Mouse (Mus musculus): Measurements from ENCODE around the gene Tnfsf15. TPM values are rescaled to one million over a fixed set of nuclear protein-coding genes. Genes with fewer than 3 reads are reported as not detected.

The Tnfsf15 gene
- polyA plus RNA-seq, 1 experiment from 2014 or later, result not detected

GRCm38 (mm10) chr4:63745271-63745670 is 358 bp upstream of the Tnfsf15 start:
- WGBS, result 76% methylated on average over 6 of the region's 6 CpGs
- no peak overlapping the region for H3K27ac ChIP-seq (ENCODE audit: low read depth, low read length)
- H3K9ac ChIP-seq (ENCODE audit: low read length), result no peak overlapping the region
- no peak for ATAC-seq (ENCODE audit: low FRiP score)
- H3K36me3 ChIP-seq (ENCODE audit: control insufficient read depth, insufficient read depth, low read length), result no peaks in the 10 kb centered on the region
- H3K27me3 ChIP-seq (ENCODE audit: control insufficient read depth, insufficient read depth, low read length), result no peaks in the 10 kb centered on the region
- H3K4me3 ChIP-seq (ENCODE audit: low read depth, low read length), result no peak overlapping the region
- no peak overlapping the region for H3K4me2 ChIP-seq
- DNase-seq (ENCODE audit: low spot score, missing footprints), result no peak
- 0 out of 2 replicates have a peak, but pooled peaks cover 4% of the 10 kb centered on the region for H3K4me1 ChIP-seq (ENCODE audit: control insufficient read depth, insufficient read depth, low read length)
- H3K9me3 ChIP-seq (ENCODE audit: control insufficient read depth, low read length), result no peaks in the 10 kb centered on the region

- Histone ChIP-seq H3K4me2 (no peak overlapping the region), H3K36me3 (ENCODE audit: control insufficient read depth, insufficient read depth, low read length) (no peaks in the 10 kb centered on the region), H3K4me1 (ENCODE audit: control insufficient read depth, insufficient read depth, low read length) (0 out of 2 replicates have a peak, but pooled peaks cover 4% of the 10 kb centered on the region), H3K27ac (ENCODE audit: low read depth, low read length) (no peak overlapping the region), H3K9ac (ENCODE audit: low read length) (no peak overlapping the region), H3K9me3 (ENCODE audit: control insufficient read depth, low read length) (no peaks in the 10 kb centered on the region), H3K27me3 (ENCODE audit: control insufficient read depth, insufficient read depth, low read length) (no peaks in the 10 kb centered on the region), H3K4me3 (ENCODE audit: low read depth, low read length) (no peak overlapping the region)
- ATAC-seq (ENCODE audit: low FRiP score) (no peak), DNase-seq (ENCODE audit: low spot score, missing footprints) (no peak)
- WGBS, result 61% methylated on average over 1 of the region's 1 CpGs
Observed at GRCm38 (mm10) chr4:63743660-63744059, 1.3 kb downstream of the Tnfsf15 start.

GRCm38 (mm10) chr4:63742763-63743371 is 2.0 kb downstream of the Tnfsf15 start:
- H3K36me3 ChIP-seq (ENCODE audit: control insufficient read depth, insufficient read depth, low read length), result no peaks in the 10 kb centered on the region
- ATAC-seq (ENCODE audit: low FRiP score) (no peak), DNase-seq (ENCODE audit: low spot score, missing footprints) (peak; percentile 77)
- WGBS, result 89% methylated on average over 5 of the region's 5 CpGs
- H3K27me3 ChIP-seq (ENCODE audit: control insufficient read depth, insufficient read depth, low read length), result no peaks in the 10 kb centered on the region
- no peak overlapping the region for H3K4me3 ChIP-seq (ENCODE audit: low read depth, low read length)
- H3K4me1 ChIP-seq (ENCODE audit: control insufficient read depth, insufficient read depth, low read length), result 0 out of 2 replicates have a peak, but pooled peaks cover 4% of the 10 kb centered on the region
- no peaks in the 10 kb centered on the region for H3K9me3 ChIP-seq (ENCODE audit: control insufficient read depth, low read length)
- H3K27ac ChIP-seq (ENCODE audit: low read depth, low read length), result no peak overlapping the region
- H3K4me2 ChIP-seq, result no peak overlapping the region
- H3K9ac ChIP-seq (ENCODE audit: low read length), result no peak overlapping the region

- ATAC-seq (ENCODE audit: low FRiP score) (no peak), DNase-seq (ENCODE audit: low spot score, missing footprints) (no peak)
- H3K27ac ChIP-seq (ENCODE audit: low read depth, low read length), result no peak overlapping the region
- H3K9ac ChIP-seq (ENCODE audit: low read length), result no peak overlapping the region
- no peaks in the 10 kb centered on the region for H3K9me3 ChIP-seq (ENCODE audit: control insufficient read depth, low read length)
- no peak overlapping the region for H3K4me3 ChIP-seq (ENCODE audit: low read depth, low read length)
- no peaks in the 10 kb centered on the region for H3K36me3 ChIP-seq (ENCODE audit: control insufficient read depth, insufficient read depth, low read length)
- 72% methylated on average over 7 of the region's 7 CpGs for WGBS
- H3K4me2 ChIP-seq, result no peak overlapping the region
- no peaks in the 10 kb centered on the region for H3K27me3 ChIP-seq (ENCODE audit: control insufficient read depth, insufficient read depth, low read length)
- H3K4me1 ChIP-seq (ENCODE audit: control insufficient read depth, insufficient read depth, low read length), result 0 out of 2 replicates have a peak, but pooled peaks cover 4% of the 10 kb centered on the region
Observed at GRCm38 (mm10) chr4:63742101-63742500, 2.8 kb downstream of the Tnfsf15 start.

GRCm38 (mm10) chr4:63740761-63741160 is 4.2 kb downstream of the Tnfsf15 start:
- peak; percentile 76 for DNase-seq (ENCODE audit: low spot score, missing footprints)
- no peak overlapping the region for H3K4me3 ChIP-seq (ENCODE audit: low read depth, low read length)

GRCm38 (mm10) chr4:63740001-63740400 is 4.9 kb downstream of the Tnfsf15 start:
- no peak overlapping the region for H3K4me2 ChIP-seq

More at GRCm38 (mm10) chr4:63740761-63741160, 4.2 kb downstream of the Tnfsf15 start:
- Histone ChIP-seq H3K9me3 (ENCODE audit: control insufficient read depth, low read length) (no peaks in the 10 kb centered on the region), H3K27ac (ENCODE audit: low read depth, low read length) (no peak overlapping the region), H3K36me3 (ENCODE audit: control insufficient read depth, insufficient read depth, low read length) (no peaks in the 10 kb centered on the region), H3K27me3 (ENCODE audit: control insufficient read depth, insufficient read depth, low read length) (no peaks in the 10 kb centered on the region), H3K4me1 (ENCODE audit: control insufficient read depth, insufficient read depth, low read length) (0 out of 2 replicates have a peak, but pooled peaks cover 4% of the 10 kb centered on the region), H3K9ac (ENCODE audit: low read length) (no peak overlapping the region), H3K4me2 (no peak overlapping the region)
- 81% methylated on average over 4 of the region's 4 CpGs for WGBS
- ATAC-seq (ENCODE audit: low FRiP score), result no peak

GRCm38 (mm10) chr4:63739524-63739923 is 5.4 kb downstream of the Tnfsf15 start:
- WGBS, result 67% methylated on average over 7 of the region's 7 CpGs
- Histone ChIP-seq H3K36me3 (ENCODE audit: control insufficient read depth, insufficient read depth, low read length) (no peaks in the 10 kb centered on the region), H3K27ac (ENCODE audit: low read depth, low read length) (no peak overlapping the region), H3K4me2 (no peak overlapping the region), H3K9ac (ENCODE audit: low read length) (no peak overlapping the region), H3K4me1 (ENCODE audit: control insufficient read depth, insufficient read depth, low read length) (0 out of 2 replicates have a peak, but pooled peaks cover under 1% of the 10 kb centered on the region), H3K9me3 (ENCODE audit: control insufficient read depth, low read length) (no peaks in the 10 kb centered on the region), H3K27me3 (ENCODE audit: control insufficient read depth, insufficient read depth, low read length) (no peaks in the 10 kb centered on the region), H3K4me3 (ENCODE audit: low read depth, low read length) (no peak overlapping the region)
- ATAC-seq (ENCODE audit: low FRiP score) (no peak), DNase-seq (ENCODE audit: low spot score, missing footprints) (peak; percentile 49)

More at GRCm38 (mm10) chr4:63740001-63740400, 4.9 kb downstream of the Tnfsf15 start:
- Histone ChIP-seq H3K4me1 (ENCODE audit: control insufficient read depth, insufficient read depth, low read length) (0 out of 2 replicates have a peak, but pooled peaks cover 4% of the 10 kb centered on the region), H3K4me3 (ENCODE audit: low read depth, low read length) (no peak overlapping the region), H3K9me3 (ENCODE audit: control insufficient read depth, low read length) (no peaks in the 10 kb centered on the region), H3K9ac (ENCODE audit: low read length) (no peak overlapping the region), H3K36me3 (ENCODE audit: control insufficient read depth, insufficient read depth, low read length) (no peaks in the 10 kb centered on the region), H3K27ac (ENCODE audit: low read depth, low read length) (no peak overlapping the region), H3K27me3 (ENCODE audit: control insufficient read depth, insufficient read depth, low read length) (no peaks in the 10 kb centered on the region)
- whole genome bisulfite sequencing, result 88% methylated on average over 3 of the region's 3 CpGs
- peak; percentile 77 for DNase-seq (ENCODE audit: low spot score, missing footprints)
- ATAC-seq (ENCODE audit: low FRiP score), result no peak

GRCm38 (mm10) chr4:63738364-63738997 is 6.4 kb downstream of the Tnfsf15 start:
- Histone ChIP-seq H3K4me2 (no peak overlapping the region), H3K4me3 (ENCODE audit: low read depth, low read length) (no peak overlapping the region), H3K9me3 (ENCODE audit: control insufficient read depth, low read length) (no peaks in the 10 kb centered on the region), H3K27me3 (ENCODE audit: control insufficient read depth, insufficient read depth, low read length) (no peaks in the 10 kb centered on the region), H3K27ac (ENCODE audit: low read depth, low read length) (no peak overlapping the region), H3K9ac (ENCODE audit: low read length) (no peak overlapping the region), H3K36me3 (ENCODE audit: control insufficient read depth, insufficient read depth, low read length) (no peaks in the 10 kb centered on the region), H3K4me1 (ENCODE audit: control insufficient read depth, insufficient read depth, low read length) (no peaks in the 10 kb centered on the region)
- WGBS, result 81% methylated on average over 9 of the region's 9 CpGs
- ATAC-seq (ENCODE audit: low FRiP score), result no peak
- no peak for DNase-seq (ENCODE audit: low spot score, missing footprints)

GRCm38 (mm10) chr4:63731299-63731698 is 13.6 kb downstream of the Tnfsf15 start:
- Histone ChIP-seq H3K27me3 (ENCODE audit: control insufficient read depth, insufficient read depth, low read length) (no peaks in the 10 kb centered on the region), H3K36me3 (ENCODE audit: control insufficient read depth, insufficient read depth, low read length) (no peaks in the 10 kb centered on the region), H3K4me1 (ENCODE audit: control insufficient read depth, insufficient read depth, low read length) (no peaks in the 10 kb centered on the region), H3K9me3 (ENCODE audit: control insufficient read depth, low read length) (no peaks in the 10 kb centered on the region), H3K9ac (ENCODE audit: low read length) (no peak overlapping the region), H3K27ac (ENCODE audit: low read depth, low read length) (no peak overlapping the region), H3K4me3 (ENCODE audit: low read depth, low read length) (no peak overlapping the region), H3K4me2 (no peak overlapping the region)
- DNase-seq (ENCODE audit: low spot score, missing footprints) (peak; percentile 61), ATAC-seq (ENCODE audit: low FRiP score) (no peak)
- 74% methylated on average over 2 of the region's 2 CpGs for WGBS

All from midbrain, embryonic 11.5 days (tissue).